Mouse (Mus musculus): ENCODE measurements around the gene Egln1. TPM values are rescaled to one million over a fixed set of nuclear protein-coding genes. Genes with fewer than 3 reads are reported as not detected.

The Egln1 gene
- total RNA-seq, 1 experiment from 2014 or later, result 77.1 TPM

- DNase-seq, result peak; percentile 71
Observed at GRCm38 (mm10) chr8:124947865-124948732, 1.0 kb downstream of the Egln1 start.

- no peak for DNase-seq
Observed at GRCm38 (mm10) chr8:124944406-124944805, 4.7 kb downstream of the Egln1 start.

GRCm38 (mm10) chr8:124943801-124944200, 5.3 kb downstream of the Egln1 start:
- DNase-seq, result no peak

GRCm38 (mm10) chr8:124937293-124937692, 11.8 kb downstream of the Egln1 start:
- no peak for DNase-seq

- no peak for DNase-seq
Observed at GRCm38 (mm10) chr8:124936699-124937098, 12.4 kb downstream of the Egln1 start.

GRCm38 (mm10) chr8:124935116-124935515, 14.0 kb downstream of the Egln1 start:
- no peak for DNase-seq

- DNase-seq, result no peak
Observed at GRCm38 (mm10) chr8:124932435-124932834, 16.7 kb downstream of the Egln1 start.

GRCm38 (mm10) chr8:124930649-124931048, 18.5 kb downstream of the Egln1 start:
- no peak for DNase-seq

GRCm38 (mm10) chr8:124930086-124930485, 19.0 kb downstream of the Egln1 start:
- DNase-seq, result no peak

GRCm38 (mm10) chr8:124929006-124929405, 20.1 kb downstream of the Egln1 start:
- no peak for DNase-seq

GRCm38 (mm10) chr8:124926351-124926771, 22.8 kb downstream of the Egln1 start:
- peak; percentile 62 for DNase-seq

GRCm38 (mm10) chr8:124925544-124926266, 23.4 kb downstream of the Egln1 start:
- peak; percentile 41 for DNase-seq

- DNase-seq, result peak; percentile 71
Observed at GRCm38 (mm10) chr8:124923971-124924652, 25.0 kb downstream of the Egln1 start.

- DNase-seq, result peak; percentile 32
Observed at GRCm38 (mm10) chr8:124922490-124923089, 26.5 kb downstream of the Egln1 start.

- DNase-seq, result peak; percentile 68
Observed at GRCm38 (mm10) chr8:124921369-124922279, 27.5 kb downstream of the Egln1 start.

- DNase-seq, result no peak
Observed at GRCm38 (mm10) chr8:124917741-124918484, 31.2 kb downstream of the Egln1 start.

- no peak for DNase-seq
Observed at GRCm38 (mm10) chr8:124914061-124914460, 35.1 kb downstream of the Egln1 start.

- no peak for DNase-seq
Observed at GRCm38 (mm10) chr8:124911938-124912872, 36.9 kb downstream of the Egln1 start.

GRCm38 (mm10) chr8:124910349-124910748, 38.8 kb downstream of the Egln1 start:
- DNase-seq, result peak; percentile 33
